Mouse (Mus musculus) embryonic facial prominence, embryonic 13.5 days (tissue): ENCODE data around the gene Arhgef33. TPM values are rescaled to one million over a fixed set of nuclear protein-coding genes. Genes with fewer than 3 reads are reported as not detected.

Experiments
- ATAC-seq: fragments of 200-750 bp; cut with Nextera tagmentation; 2 replicates; pipeline ENCODE4 v1.8.0; 2017; ENCODE audit warnings: low read depth; ENCODE audit not compliant: insufficient number of reproducible peaks, insufficient read depth, low FRiP score, low TSS enrichment
- H3K27ac ChIP-seq: fragments of 300-500 bp; sonication (generic); 2 replicates; pipeline ENCODE4 v1.5.1; 2015; ENCODE audit warnings: moderate library complexity, mild to moderate bottlenecking, inconsistent platforms
- H3K27me3 ChIP-seq: fragments of 300-500 bp; sonication (generic); 2 replicates; pipeline ENCODE4 v1.6.1; 2015; ENCODE audit warnings: mild to moderate bottlenecking, inconsistent platforms
- H3K36me3 ChIP-seq: fragments of 300-500 bp; sonication (generic); 2 replicates; pipeline ENCODE4 v1.6.1; 2015; ENCODE audit warnings: mild to moderate bottlenecking, inconsistent platforms
- H3K4me1 ChIP-seq: fragments of 300-500 bp; sonication (generic); 2 replicates; pipeline ENCODE4 v1.6.1; 2015; ENCODE audit warnings: inconsistent platforms
- H3K4me2 ChIP-seq: fragments of 300-500 bp; sonication (generic); 2 replicates; pipeline ENCODE4 v1.6.1; 2015; ENCODE audit warnings: moderate library complexity, mild to moderate bottlenecking, inconsistent platforms
- H3K4me3 ChIP-seq: fragments of 300-500 bp; sonication (generic); 2 replicates; pipeline ENCODE4 v1.5.1; 2015; ENCODE audit warnings: mild to moderate bottlenecking, inconsistent platforms
- H3K9ac ChIP-seq: fragments of 300-500 bp; sonication (generic); 2 replicates; pipeline ENCODE4 v1.6.1; 2015; ENCODE audit warnings: mild to moderate bottlenecking, inconsistent platforms
- H3K9me3 ChIP-seq: fragments of 300-500 bp; sonication (generic); 2 replicates; pipeline ENCODE4 v1.6.1; 2016; ENCODE audit warnings: inconsistent platforms
- WGBS: fragments of 180-500 bp; shearing (Covaris S2); methylation state at CpG from one replicate; pipeline ENCODE4 v1.1.7; 2015; ENCODE audit warnings: mixed read lengths; 5-methylcytosine and 5-hydroxymethylcytosine counted together
- polyA plus RNA-seq: library from polyadenylated mRNA; unstranded; fragments of >200 nt; fragmentation: Nextera tagmentation; extraction: Ambion mirVana; gene quantifications from 2 replicates; pipeline ENCODE4 v1.2.1, GENCODE M21; 2015

Arhgef33 gene
- polyA plus RNA-seq, 1 experiment from 2014 or later: 1.5 TPM

DNA sequence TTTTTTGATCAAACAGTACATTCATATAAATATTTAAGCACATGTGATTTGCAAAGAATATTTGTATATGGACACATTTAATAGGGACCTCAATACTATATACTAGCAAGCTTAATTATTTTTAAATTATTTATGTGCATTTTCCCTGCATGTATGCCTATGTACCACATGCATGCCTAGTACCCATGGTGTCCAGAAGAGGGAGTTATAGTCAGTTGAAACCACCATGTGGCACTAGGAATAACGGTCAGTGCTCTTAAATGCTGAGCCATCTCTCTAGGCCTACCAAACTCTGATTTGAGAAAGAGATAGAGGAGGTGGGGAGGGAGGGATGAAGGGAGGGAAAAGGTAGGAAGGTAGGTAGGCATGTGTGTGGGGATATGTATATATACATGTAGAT is 104.0 kb downstream of the Arhgef33 start:
- no peak overlapping the region for H3K4me3 ChIP-seq
- H3K27me3 ChIP-seq: no peaks in the 10 kb centered on the region
- no peak overlapping the region for H3K4me2 ChIP-seq
- peaks cover 75% of the 10 kb centered on the region for H3K36me3 ChIP-seq
- H3K9ac ChIP-seq: no peak overlapping the region
- 75% methylated on average over 1 of the region's 1 CpGs for WGBS
- no peaks in the 10 kb centered on the region for H3K4me1 ChIP-seq
- no peak overlapping the region for H3K27ac ChIP-seq
- no peak for ATAC-seq
- no peaks in the 10 kb centered on the region for H3K9me3 ChIP-seq

DNA sequence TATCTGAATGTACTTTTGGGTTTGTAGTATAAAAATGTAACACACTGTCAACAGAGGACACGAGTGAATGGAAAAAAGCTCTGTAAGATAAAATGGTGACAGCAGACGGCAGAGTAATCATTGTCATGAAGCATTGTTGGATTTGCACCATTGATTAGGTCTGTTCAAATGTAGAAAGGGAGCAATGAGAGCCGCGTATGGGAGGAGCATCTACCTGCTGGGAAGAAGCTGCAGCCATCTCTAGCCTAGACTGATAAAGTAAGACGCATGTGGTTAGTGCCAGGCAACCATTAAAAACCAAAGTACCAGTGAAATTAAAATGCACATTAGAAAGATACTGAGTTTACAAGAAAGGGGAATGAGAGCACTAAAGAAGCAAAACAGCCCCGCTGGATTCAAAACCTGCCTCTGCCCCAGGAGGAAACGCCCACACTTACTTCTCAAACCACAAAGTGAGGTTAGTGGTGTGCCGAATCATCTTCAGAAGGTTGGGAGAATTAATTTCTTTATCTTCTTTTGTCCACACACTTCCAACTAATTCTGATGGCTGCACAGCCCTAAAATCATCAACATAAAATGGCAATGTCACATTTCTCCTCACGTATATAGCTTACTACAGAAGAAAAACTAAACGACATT is 111.5 kb downstream of the Arhgef33 start:
- Histone ChIP-seq H3K9me3 (no peaks in the 10 kb centered on the region), H3K27me3 (no peaks in the 10 kb centered on the region), H3K9ac (no peak overlapping the region), H3K4me1 (no peaks in the 10 kb centered on the region), H3K4me2 (no peak overlapping the region), H3K36me3 (peaks cover 63% of the 10 kb centered on the region), H3K27ac (no peak overlapping the region), H3K4me3 (no peak overlapping the region)
- 89% methylated on average over 10 of the region's 10 CpGs for WGBS
- no peak for ATAC-seq

DNA sequence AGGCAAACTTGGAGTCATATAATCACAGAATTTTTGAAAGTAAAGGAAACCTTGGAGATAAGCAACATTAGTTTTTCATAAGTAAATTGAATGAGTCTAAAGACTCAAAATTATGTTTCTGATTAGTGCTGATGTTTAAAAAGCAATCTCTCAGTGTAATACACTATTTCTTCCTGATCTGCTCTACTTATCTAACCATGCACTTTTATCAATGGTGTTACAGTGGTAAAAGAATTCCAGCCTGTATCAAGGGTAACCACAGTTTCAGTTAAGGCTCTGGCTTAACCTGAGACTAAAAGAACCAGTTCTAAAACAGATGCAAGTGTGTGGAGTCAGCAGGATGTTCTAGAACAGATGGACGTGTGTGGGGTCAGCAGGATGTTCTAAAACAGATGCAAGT is 113.8 kb downstream of the Arhgef33 start:
- no peak overlapping the region for H3K4me3 ChIP-seq
- H3K36me3 ChIP-seq: peaks cover 50% of the 10 kb centered on the region
- no peaks in the 10 kb centered on the region for H3K27me3 ChIP-seq
- ATAC-seq: no peak
- no peaks in the 10 kb centered on the region for H3K4me1 ChIP-seq
- H3K27ac ChIP-seq: no peak overlapping the region
- H3K9ac ChIP-seq: no peak overlapping the region
- no peaks in the 10 kb centered on the region for H3K9me3 ChIP-seq
- 95% methylated on average over 1 of the region's 1 CpGs for WGBS
- no peak overlapping the region for H3K4me2 ChIP-seq

DNA sequence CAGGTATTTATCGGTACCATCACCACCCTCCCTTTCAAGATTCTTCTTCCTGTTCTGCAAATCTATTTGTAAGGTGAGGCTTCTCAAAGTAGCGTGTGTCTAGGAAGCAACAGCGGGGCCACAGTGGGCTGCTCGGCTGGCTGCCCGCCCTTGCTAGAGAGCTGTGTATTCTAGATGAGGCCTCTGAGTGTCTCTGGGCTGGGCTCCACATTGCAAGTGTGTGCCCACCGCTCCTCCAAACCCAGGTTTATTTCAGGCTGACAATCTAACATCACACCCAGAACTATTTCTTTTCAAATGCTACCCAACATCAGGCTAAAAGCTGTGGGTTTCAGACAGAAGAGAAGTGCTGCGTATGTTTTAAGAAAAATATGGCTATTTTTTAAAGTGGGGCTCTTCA is 119.0 kb downstream of the Arhgef33 start:
- H3K9ac ChIP-seq: no peak overlapping the region
- H3K9me3 ChIP-seq: no peaks in the 10 kb centered on the region
- peaks cover 19% of the 10 kb centered on the region for H3K36me3 ChIP-seq
- no peaks in the 10 kb centered on the region for H3K4me1 ChIP-seq
- no peaks in the 10 kb centered on the region for H3K27me3 ChIP-seq
- 90% methylated on average over 7 of the region's 7 CpGs for WGBS
- no peak overlapping the region for H3K4me2 ChIP-seq
- no peak overlapping the region for H3K4me3 ChIP-seq
- ATAC-seq: no peak
- H3K27ac ChIP-seq: no peak overlapping the region

DNA sequence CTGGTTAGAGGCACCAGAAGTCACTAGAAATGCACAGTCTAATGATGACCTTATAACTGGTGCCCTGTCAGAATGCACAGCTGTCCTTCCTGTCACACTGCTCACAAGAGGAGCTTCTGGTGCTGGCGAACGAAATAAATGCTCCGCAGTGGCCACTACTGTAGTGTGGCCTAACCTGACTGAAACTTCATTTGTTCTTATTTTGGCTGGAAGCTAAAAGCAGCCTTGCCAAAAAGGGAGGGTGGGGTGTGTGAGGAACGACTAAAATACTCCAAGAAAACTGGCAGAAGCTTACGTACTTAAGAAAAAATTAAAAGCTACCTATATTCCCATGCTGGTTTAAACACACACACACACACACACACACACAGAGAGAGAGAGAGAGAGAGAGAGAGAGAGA is 119.7 kb downstream of the Arhgef33 start:
- H3K36me3 ChIP-seq: peaks cover 19% of the 10 kb centered on the region
- no peak overlapping the region for H3K4me2 ChIP-seq
- WGBS: 79% methylated on average over 5 of the region's 5 CpGs
- no peak for ATAC-seq
- no peaks in the 10 kb centered on the region for H3K9me3 ChIP-seq
- H3K9ac ChIP-seq: no peak overlapping the region
- H3K4me1 ChIP-seq: no peaks in the 10 kb centered on the region
- H3K4me3 ChIP-seq: no peak overlapping the region
- H3K27me3 ChIP-seq: no peaks in the 10 kb centered on the region
- no peak overlapping the region for H3K27ac ChIP-seq

DNA sequence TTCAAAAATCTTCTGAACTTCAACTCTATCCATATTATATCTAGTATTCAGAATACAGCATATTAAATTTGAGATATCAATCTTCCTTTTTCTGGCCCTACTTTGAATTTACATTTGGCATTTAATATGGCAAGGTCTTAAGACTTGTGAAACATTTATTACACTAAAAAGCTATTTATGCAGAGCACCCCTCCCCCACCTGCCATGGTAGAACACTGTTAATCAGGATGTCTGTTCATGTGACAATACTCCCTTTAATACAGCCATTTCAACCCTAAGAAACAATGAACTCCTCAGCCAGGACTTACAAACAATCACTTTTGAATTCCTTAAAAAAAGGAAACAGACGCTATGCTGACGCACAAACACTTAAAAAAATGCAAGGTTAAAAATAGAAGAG is 120.8 kb downstream of the Arhgef33 start:
- Histone ChIP-seq H3K27ac (no peak overlapping the region), H3K36me3 (peaks cover 14% of the 10 kb centered on the region), H3K4me3 (no peak overlapping the region), H3K9me3 (no peaks in the 10 kb centered on the region), H3K4me2 (no peak overlapping the region), H3K9ac (no peak overlapping the region), H3K4me1 (no peaks in the 10 kb centered on the region), H3K27me3 (no peaks in the 10 kb centered on the region)
- 70% methylated on average over 2 of the region's 2 CpGs for whole genome bisulfite sequencing
- no peak for ATAC-seq

DNA sequence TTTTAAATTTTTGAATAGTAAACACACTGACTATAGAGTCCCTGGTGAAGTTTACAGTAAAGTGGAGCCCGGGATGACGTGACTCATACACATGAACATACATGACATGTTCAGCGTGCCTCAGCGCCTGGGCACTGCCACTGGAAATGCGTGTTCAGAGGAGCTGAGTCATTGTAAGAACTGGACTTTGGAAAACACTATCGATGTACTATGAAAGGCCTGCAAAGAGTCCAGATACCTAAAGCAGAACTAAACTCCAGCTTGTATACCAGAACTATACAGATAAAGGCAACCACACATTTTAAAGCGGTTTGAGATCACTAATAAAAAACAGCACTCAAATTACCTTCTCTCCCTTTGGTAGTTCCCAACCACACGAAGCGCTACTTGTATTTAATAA is 124.8 kb downstream of the Arhgef33 start:
- no peaks in the 10 kb centered on the region for H3K9me3 ChIP-seq
- H3K9ac ChIP-seq: no peak overlapping the region
- no peak overlapping the region for H3K27ac ChIP-seq
- no peak overlapping the region for H3K4me2 ChIP-seq
- H3K4me3 ChIP-seq: no peak overlapping the region
- H3K4me1 ChIP-seq: no peaks in the 10 kb centered on the region
- ATAC-seq: no peak
- peaks cover 36% of the 10 kb centered on the region for H3K36me3 ChIP-seq
- no peaks in the 10 kb centered on the region for H3K27me3 ChIP-seq
- 88% methylated on average over 9 of the region's 9 CpGs for WGBS

DNA sequence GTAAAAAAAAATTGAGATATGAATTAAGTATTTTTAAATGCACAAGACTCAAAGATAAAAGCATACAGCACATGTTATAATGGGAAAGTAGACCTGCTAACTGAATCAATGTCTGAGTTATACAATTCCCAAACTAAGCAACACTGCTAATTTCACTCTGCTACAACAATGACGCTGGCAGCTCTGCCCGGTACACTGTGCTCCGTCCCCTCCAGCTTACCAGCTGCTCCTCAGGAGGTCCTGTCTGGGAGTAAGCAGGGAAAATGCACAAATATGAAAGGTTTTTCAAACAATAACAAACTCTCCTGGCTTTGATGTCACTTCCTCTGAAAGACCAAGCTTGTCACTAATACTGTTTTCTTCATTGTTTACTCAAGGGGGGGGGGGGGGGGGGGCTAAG is 127.2 kb downstream of the Arhgef33 start:
- H3K9ac ChIP-seq: no peak overlapping the region
- 87% methylated on average over 3 of the region's 3 CpGs for WGBS
- H3K4me3 ChIP-seq: no peak overlapping the region
- H3K4me2 ChIP-seq: no peak overlapping the region
- H3K9me3 ChIP-seq: no peaks in the 10 kb centered on the region
- H3K27ac ChIP-seq: no peak overlapping the region
- no peaks in the 10 kb centered on the region for H3K4me1 ChIP-seq
- ATAC-seq: no peak
- peaks cover 48% of the 10 kb centered on the region for H3K36me3 ChIP-seq
- H3K27me3 ChIP-seq: no peaks in the 10 kb centered on the region

DNA sequence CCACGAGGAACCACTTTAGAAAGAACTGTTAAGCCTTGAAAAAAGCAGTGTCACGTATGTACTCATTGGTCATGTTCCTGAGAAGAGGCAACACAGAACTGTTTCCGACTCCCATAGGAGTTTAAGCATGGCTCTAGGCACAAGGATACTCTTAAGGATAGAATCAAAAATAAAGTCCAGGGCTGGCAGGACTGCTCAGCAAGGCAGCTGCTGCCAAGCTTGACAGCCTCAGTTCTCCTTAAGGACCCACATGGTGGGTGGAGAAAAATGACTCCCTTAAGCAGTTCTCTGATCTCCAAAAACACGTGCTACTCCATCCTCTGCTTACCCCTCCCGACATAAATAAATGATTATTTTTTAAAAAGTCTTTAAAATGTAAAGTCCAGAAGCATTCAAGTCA is 128.5 kb downstream of the Arhgef33 start:
- H3K4me1 ChIP-seq: no peaks in the 10 kb centered on the region
- H3K36me3 ChIP-seq: peaks cover 46% of the 10 kb centered on the region
- H3K9ac ChIP-seq: no peak overlapping the region
- WGBS: 81% methylated on average over 5 of the region's 5 CpGs
- H3K27me3 ChIP-seq: no peaks in the 10 kb centered on the region
- no peak for ATAC-seq
- H3K9me3 ChIP-seq: no peaks in the 10 kb centered on the region
- H3K4me3 ChIP-seq: no peak overlapping the region
- H3K4me2 ChIP-seq: no peak overlapping the region
- H3K27ac ChIP-seq: no peak overlapping the region

DNA sequence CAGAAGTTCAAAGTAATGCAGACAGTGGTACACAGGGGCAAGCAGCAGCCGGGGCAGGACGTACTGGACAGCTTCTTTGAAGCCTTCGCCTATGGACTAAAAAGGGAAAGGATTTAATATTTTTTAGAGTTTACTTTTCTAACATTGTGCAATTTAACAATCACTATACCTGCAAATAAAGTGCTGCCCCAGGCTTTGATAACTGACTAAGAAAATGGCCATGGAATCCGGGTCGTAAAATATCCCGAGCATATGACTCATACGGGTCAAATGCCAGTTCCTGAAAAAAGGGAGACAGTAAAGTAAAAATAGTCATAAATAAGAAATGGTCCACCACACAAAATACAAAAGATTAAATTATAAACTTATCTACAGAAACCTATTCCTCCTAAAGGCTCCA is 138.2 kb downstream of the Arhgef33 start:
- ATAC-seq: no peak
- H3K4me3 ChIP-seq: no peak overlapping the region
- H3K9me3 ChIP-seq: no peaks in the 10 kb centered on the region
- H3K27me3 ChIP-seq: no peaks in the 10 kb centered on the region
- 93% methylated on average over 7 of the region's 7 CpGs for WGBS
- H3K4me2 ChIP-seq: no peak overlapping the region
- H3K9ac ChIP-seq: no peak overlapping the region
- peaks cover 73% of the 10 kb centered on the region for H3K36me3 ChIP-seq
- no peaks in the 10 kb centered on the region for H3K4me1 ChIP-seq
- H3K27ac ChIP-seq: no peak overlapping the region

DNA sequence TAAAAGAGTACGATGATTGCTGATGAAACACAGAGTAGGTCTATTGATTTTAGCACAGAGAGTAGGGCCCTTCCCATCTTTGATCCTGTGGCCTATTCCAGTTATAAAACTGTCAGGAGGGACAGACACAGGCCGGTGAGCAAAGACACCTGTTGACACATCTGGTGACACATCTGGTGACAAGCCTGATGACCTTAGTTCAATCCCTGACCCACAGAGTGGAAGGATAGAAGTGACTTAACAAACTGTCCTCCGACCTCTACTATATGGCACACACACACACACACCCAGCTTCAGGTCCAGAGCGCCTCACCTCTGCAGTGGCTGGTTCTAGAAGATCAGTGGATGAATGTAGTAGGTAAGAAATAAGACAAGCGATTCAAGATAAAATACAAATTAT is 139.3 kb downstream of the Arhgef33 start:
- H3K9ac ChIP-seq: no peak overlapping the region
- no peak overlapping the region for H3K4me3 ChIP-seq
- WGBS: 95% methylated on average over 5 of the region's 5 CpGs
- no peak for ATAC-seq
- no peak overlapping the region for H3K27ac ChIP-seq
- H3K9me3 ChIP-seq: no peaks in the 10 kb centered on the region
- H3K27me3 ChIP-seq: no peaks in the 10 kb centered on the region
- H3K4me2 ChIP-seq: no peak overlapping the region
- H3K36me3 ChIP-seq: peaks cover 70% of the 10 kb centered on the region
- no peaks in the 10 kb centered on the region for H3K4me1 ChIP-seq
